Mouse (Mus musculus) limb, embryonic 14.5 days (tissue): ENCODE results near the gene Ptpre. TPM values are rescaled to one million over a fixed set of nuclear protein-coding genes. Genes with fewer than 3 reads are reported as not detected.

ENCODE experiments used
- ATAC-seq: fragments of 200-750 bp; cut with Nextera tagmentation; 2 replicates; pipeline ENCODE4 v1.8.0; 2017; ENCODE audit warnings: low read depth, moderate number of reproducible peaks, moderate TSS enrichment; ENCODE audit not compliant: low FRiP score
- DNase-seq: peaks from one replicate; pipeline ENCODE4 v3.0.0-alpha.2; 2015; ENCODE audit warnings: low spot score
- H3K27ac ChIP-seq: fragments of 300-500 bp; sonication (generic); replicated peaks from 2 replicates; pipeline ENCODE4 v1.5.1; 2014; ENCODE audit warnings: low read depth, mild to moderate bottlenecking, low read length, moderate library complexity, mixed read lengths
- H3K27me3 ChIP-seq: fragments of 300-500 bp; sonication (generic); 2 replicates; pipeline ENCODE4 v1.6.1; 2014; ENCODE audit warnings: low read length, mixed read lengths; ENCODE audit not compliant: control insufficient read depth, insufficient read depth
- H3K36me3 ChIP-seq: fragments of 300-500 bp; sonication (generic); 2 replicates; pipeline ENCODE4 v1.6.1; 2014; ENCODE audit warnings: mild to moderate bottlenecking, low read length, moderate library complexity, mixed read lengths; ENCODE audit not compliant: control insufficient read depth, insufficient read depth
- H3K4me1 ChIP-seq: fragments of 300-500 bp; sonication (generic); 2 replicates; pipeline ENCODE4 v1.6.1; 2014; ENCODE audit warnings: antibody characterized with exemption, low read length, mixed read lengths; ENCODE audit not compliant: control insufficient read depth, insufficient read depth
- H3K4me2 ChIP-seq: fragments of 300-500 bp; sonication (generic); replicated peaks from 2 replicates; pipeline ENCODE4 v1.6.1; 2014; ENCODE audit warnings: low read depth, mild to moderate bottlenecking, low read length, moderate library complexity; ENCODE audit not compliant: severe bottlenecking
- H3K4me3 ChIP-seq: fragments of 300-500 bp; sonication (generic); replicated peaks from 2 replicates; pipeline ENCODE4 v1.5.1; 2014; ENCODE audit warnings: low read length
- H3K9ac ChIP-seq: fragments of 300-500 bp; sonication (generic); 2 replicates; pipeline ENCODE4 v1.6.1; 2014; ENCODE audit warnings: mild to moderate bottlenecking, low read depth, low read length, moderate library complexity; ENCODE audit not compliant: severe bottlenecking
- H3K9me3 ChIP-seq: fragments of 300-500 bp; sonication (generic); 2 replicates; pipeline ENCODE4 v1.6.1; 2016; ENCODE audit warnings: low read length; ENCODE audit not compliant: control insufficient read depth
- POLR2A ChIP-seq: fragments of 200-500 bp; IDR thresholded peaks from 2 replicates; pipeline ENCODE4 v1.8.0; 2012; ENCODE audit warnings: inconsistent platforms, mild to moderate bottlenecking, moderate library complexity, borderline replicate concordance; ENCODE audit not compliant: insufficient read depth, insufficient read length; ENCODE audit errors: extremely low read depth
- WGBS: fragments of 180-500 bp; shearing (Covaris S2); extraction: QIAGEN DNeasy Blood & Tissue Kit; methylation state at CpG from one replicate; pipeline ENCODE4 v1.1.7; 2014; 5-methylcytosine and 5-hydroxymethylcytosine counted together
- polyA plus RNA-seq, 2 experiments: library from polyadenylated mRNA; depleted of rRNA in 1 of 2; stranded (reverse) in 1 of 2; unstranded in 1 of 2; fragments of >200 nt; fragmentation: Nextera tagmentation in 1 of 2; extraction: Ambion mirVana in 1 of 2; gene quantifications; 2 replicates each; pipeline versions ENCODE4 v1.2.1 to v1.2.3; 2012 to 2014

Ptpre gene
- polyA plus RNA-seq, 2 experiments = 3.0 to 3.6 TPM

GRCm38 (mm10) chr7:135704251-135704650, 167.0 kb downstream of the Ptpre start:
- Histone ChIP-seq H3K27me3 (no peaks in the 10 kb centered on the region), H3K4me2 (no peak overlapping the region), H3K4me3 (no peak overlapping the region), H3K4me1 (no peaks in the 10 kb centered on the region), H3K27ac (no peak overlapping the region), H3K36me3 (peaks cover 92% of the 10 kb centered on the region), H3K9ac (no peak overlapping the region), H3K9me3 (no peaks in the 10 kb centered on the region)
- ATAC-seq (no peak), DNase-seq (no peak)
- WGBS = 96% methylated on average over 8 of the region's 8 CpGs
- no peak for TF ChIP-seq POLR2A

- ATAC-seq (no peak), DNase-seq (no peak)
- H3K4me1 ChIP-seq = no peaks in the 10 kb centered on the region
- H3K27me3 ChIP-seq = no peaks in the 10 kb centered on the region
- WGBS = 100% methylated on average over 1 of the region's 1 CpGs
- no peak overlapping the region for H3K4me3 ChIP-seq
- H3K9me3 ChIP-seq = no peaks in the 10 kb centered on the region
- H3K36me3 ChIP-seq = peaks cover 92% of the 10 kb centered on the region
- no peak for TF ChIP-seq POLR2A
- no peak overlapping the region for H3K27ac ChIP-seq
- no peak overlapping the region for H3K9ac ChIP-seq
- no peak overlapping the region for H3K4me2 ChIP-seq
Observed at GRCm38 (mm10) chr7:135705083-135705482, 167.8 kb downstream of the Ptpre start.

GRCm38 (mm10) chr7:135705753-135706152, 168.5 kb downstream of the Ptpre start:
- Histone ChIP-seq H3K4me2 (no peak overlapping the region), H3K27ac (no peak overlapping the region), H3K36me3 (peaks cover 85% of the 10 kb centered on the region), H3K9ac (no peak overlapping the region), H3K27me3 (no peaks in the 10 kb centered on the region), H3K9me3 (no peaks in the 10 kb centered on the region), H3K4me3 (no peak overlapping the region), H3K4me1 (no peaks in the 10 kb centered on the region)
- WGBS = 91% methylated on average over 6 of the region's 6 CpGs
- no peak for TF ChIP-seq POLR2A
- DNase-seq (no peak), ATAC-seq (no peak)

GRCm38 (mm10) chr7:135710702-135711101, 173.4 kb downstream of the Ptpre start:
- peaks cover 22% of the 10 kb centered on the region for H3K4me1 ChIP-seq
- DNase-seq (no peak), ATAC-seq (no peak)
- H3K36me3 ChIP-seq = peaks cover 39% of the 10 kb centered on the region
- no peak for TF ChIP-seq POLR2A
- 70% methylated on average over 2 of the region's 2 CpGs for WGBS
- H3K27me3 ChIP-seq = no peaks in the 10 kb centered on the region
- no peak overlapping the region for H3K27ac ChIP-seq
- H3K4me2 ChIP-seq = no peak overlapping the region
- no peak overlapping the region for H3K9ac ChIP-seq
- no peaks in the 10 kb centered on the region for H3K9me3 ChIP-seq
- H3K4me3 ChIP-seq = no peak overlapping the region

- peak overlapping the region; percentile 54 for H3K4me2 ChIP-seq
- H3K9ac ChIP-seq = no peak overlapping the region
- no peak for ATAC-seq
- peaks cover 20% of the 10 kb centered on the region for H3K36me3 ChIP-seq
- WGBS = 63% methylated on average over 1 of the region's 1 CpGs
- DNase-seq = no peak
- peaks cover 24% of the 10 kb centered on the region for H3K4me1 ChIP-seq
- TF ChIP-seq POLR2A = no peak
- peak overlapping the region; percentile 82; the same call in 1 of the 2 replicates for H3K4me3 ChIP-seq
- no peaks in the 10 kb centered on the region for H3K27me3 ChIP-seq
- H3K27ac ChIP-seq = no peak overlapping the region
- no peaks in the 10 kb centered on the region for H3K9me3 ChIP-seq
Observed at GRCm38 (mm10) chr7:135712534-135712933, 175.3 kb downstream of the Ptpre start.

- Histone ChIP-seq H3K9me3 (no peaks in the 10 kb centered on the region), H3K9ac (no peak overlapping the region), H3K4me3 (peak overlapping the region; percentile 82), H3K4me2 (peak overlapping the region; percentile 54), H3K4me1 (peaks cover 24% of the 10 kb centered on the region), H3K27me3 (no peaks in the 10 kb centered on the region), H3K36me3 (peaks cover 14% of the 10 kb centered on the region), H3K27ac (no peak overlapping the region)
- 85% methylated on average over 8 of the region's 8 CpGs for WGBS
- DNase-seq (no peak), ATAC-seq (no peak)
- no peak for TF ChIP-seq POLR2A
Observed at GRCm38 (mm10) chr7:135713326-135713725, 176.0 kb downstream of the Ptpre start.
